Mouse (Mus musculus): Measurements from ENCODE around the gene Sbf1. TPM values are rescaled to one million over a fixed set of nuclear protein-coding genes. Genes with fewer than 3 reads are reported as not detected.

The Sbf1 gene
- polyA plus RNA-seq, 1 experiment from 2014 or later, result 27.6 TPM

- TF ChIP-seq CTCF (IDR thresholded peaks at IDR 0.05; ENCODE audit: low read depth) (no peak), EP300 (optimal IDR thresholded peaks at IDR 0.05) (no peak)
- H3K36me3 ChIP-seq (ENCODE audit: control insufficient read depth, insufficient read depth, low read length), result peaks cover 25% of the 10 kb centered on the region
- WGBS, result 96% methylated on average over 4 of the region's 4 CpGs
- H3K27me3 ChIP-seq (ENCODE audit: control insufficient read depth, insufficient read depth, low read length), result no peaks in the 10 kb centered on the region
- no peak overlapping the region for H3K9ac ChIP-seq (ENCODE audit: low read length)
- H3K4me3 ChIP-seq (ENCODE audit: low read depth, low read length), result no peak overlapping the region
- no peaks in the 10 kb centered on the region for H3K9me3 ChIP-seq (ENCODE audit: control insufficient read depth, low read length)
- H3K4me2 ChIP-seq (replicated peaks; ENCODE audit: low read depth), result no peak overlapping the region
- no peak overlapping the region for H3K27ac ChIP-seq (replicated peaks)
- DNase-seq (ENCODE audit: low spot score) (no peak), ATAC-seq (ENCODE audit: low FRiP score, low TSS enrichment) (no peak; the same call in 1 of the 2 replicates)
- no peaks in the 10 kb centered on the region for H3K4me1 ChIP-seq (replicated peaks; ENCODE audit: control insufficient read depth, insufficient read depth)
Observed at GRCm38 (mm10) chr15:89277366-89277765, 37.7 kb downstream of the Sbf1 start.

GRCm38 (mm10) chr15:89275497-89275896 is 39.6 kb downstream of the Sbf1 start:
- Histone ChIP-seq H3K4me1 (replicated peaks; ENCODE audit: control insufficient read depth, insufficient read depth) (no peaks in the 10 kb centered on the region), H3K27ac (replicated peaks) (no peak overlapping the region), H3K9me3 (ENCODE audit: control insufficient read depth, low read length) (no peaks in the 10 kb centered on the region), H3K36me3 (ENCODE audit: control insufficient read depth, insufficient read depth, low read length) (peaks cover 20% of the 10 kb centered on the region), H3K4me2 (replicated peaks; ENCODE audit: low read depth) (no peak overlapping the region), H3K27me3 (ENCODE audit: control insufficient read depth, insufficient read depth, low read length) (no peaks in the 10 kb centered on the region), H3K9ac (ENCODE audit: low read length) (no peak overlapping the region), H3K4me3 (ENCODE audit: low read depth, low read length) (no peak overlapping the region)
- no peak for ATAC-seq (ENCODE audit: low FRiP score, low TSS enrichment)
- DNase-seq (ENCODE audit: low spot score), result no peak
- TF ChIP-seq CTCF (IDR thresholded peaks at IDR 0.05; ENCODE audit: low read depth) (no peak), EP300 (optimal IDR thresholded peaks at IDR 0.05) (no peak)
- 80% methylated on average over 3 of the region's 3 CpGs for WGBS

- TF ChIP-seq EP300 (optimal IDR thresholded peaks at IDR 0.05) (no peak), CTCF (IDR thresholded peaks at IDR 0.05; ENCODE audit: low read depth) (no peak)
- no peaks in the 10 kb centered on the region for H3K4me1 ChIP-seq (replicated peaks; ENCODE audit: control insufficient read depth, insufficient read depth)
- 69% methylated on average over 5 of the region's 5 CpGs for WGBS
Observed at GRCm38 (mm10) chr15:89264485-89264884, 50.6 kb downstream of the Sbf1 start.

GRCm38 (mm10) chr15:89258997-89259396 is 56.1 kb downstream of the Sbf1 start:
- H3K36me3 ChIP-seq (ENCODE audit: control insufficient read depth, insufficient read depth, low read length), result no peaks in the 10 kb centered on the region

More at GRCm38 (mm10) chr15:89264485-89264884, 50.6 kb downstream of the Sbf1 start:
- DNase-seq (ENCODE audit: low spot score), result no peak
- Histone ChIP-seq H3K36me3 (ENCODE audit: control insufficient read depth, insufficient read depth, low read length) (peaks cover 7% of the 10 kb centered on the region), H3K9ac (ENCODE audit: low read length) (no peak overlapping the region), H3K4me3 (ENCODE audit: low read depth, low read length) (no peak overlapping the region), H3K27me3 (ENCODE audit: control insufficient read depth, insufficient read depth, low read length) (no peaks in the 10 kb centered on the region), H3K9me3 (ENCODE audit: control insufficient read depth, low read length) (no peaks in the 10 kb centered on the region), H3K27ac (replicated peaks) (no peak overlapping the region), H3K4me2 (replicated peaks; ENCODE audit: low read depth) (no peak overlapping the region)
- no peak for ATAC-seq (ENCODE audit: low FRiP score, low TSS enrichment)

GRCm38 (mm10) chr15:89255330-89255729 is 59.8 kb downstream of the Sbf1 start:
- no peak for TF ChIP-seq EP300 (optimal IDR thresholded peaks at IDR 0.05)
- TF ChIP-seq CTCF (IDR thresholded peaks at IDR 0.05; ENCODE audit: low read depth), result no peak
- no peaks in the 10 kb centered on the region for H3K9me3 ChIP-seq (ENCODE audit: control insufficient read depth, low read length)
- no peak for DNase-seq (ENCODE audit: low spot score)
- H3K36me3 ChIP-seq (ENCODE audit: control insufficient read depth, insufficient read depth, low read length), result no peaks in the 10 kb centered on the region
- no peaks in the 10 kb centered on the region for H3K4me1 ChIP-seq (replicated peaks; ENCODE audit: control insufficient read depth, insufficient read depth)
- 89% methylated on average over 4 of the region's 4 CpGs for WGBS
- no peak overlapping the region for H3K27ac ChIP-seq (replicated peaks)
- no peak overlapping the region for H3K9ac ChIP-seq (ENCODE audit: low read length)
- H3K4me2 ChIP-seq (replicated peaks; ENCODE audit: low read depth), result no peak overlapping the region
- no peaks in the 10 kb centered on the region for H3K27me3 ChIP-seq (ENCODE audit: control insufficient read depth, insufficient read depth, low read length)
- no peak overlapping the region for H3K4me3 ChIP-seq (ENCODE audit: low read depth, low read length)
- ATAC-seq (ENCODE audit: low FRiP score, low TSS enrichment), result no peak

More at GRCm38 (mm10) chr15:89258997-89259396, 56.1 kb downstream of the Sbf1 start:
- Histone ChIP-seq H3K4me2 (replicated peaks; ENCODE audit: low read depth) (no peak overlapping the region), H3K4me1 (replicated peaks; ENCODE audit: control insufficient read depth, insufficient read depth) (no peaks in the 10 kb centered on the region), H3K9ac (ENCODE audit: low read length) (no peak overlapping the region), H3K27me3 (ENCODE audit: control insufficient read depth, insufficient read depth, low read length) (no peaks in the 10 kb centered on the region), H3K9me3 (ENCODE audit: control insufficient read depth, low read length) (no peaks in the 10 kb centered on the region), H3K4me3 (ENCODE audit: low read depth, low read length) (no peak overlapping the region), H3K27ac (replicated peaks) (no peak overlapping the region)
- DNase-seq (ENCODE audit: low spot score), result no peak
- ATAC-seq (ENCODE audit: low FRiP score, low TSS enrichment), result no peak
- TF ChIP-seq EP300 (optimal IDR thresholded peaks at IDR 0.05), result no peak
- TF ChIP-seq CTCF (IDR thresholded peaks at IDR 0.05; ENCODE audit: low read depth), result no peak
- 93% methylated on average over 5 of the region's 5 CpGs for WGBS

- no peak for ATAC-seq (ENCODE audit: low FRiP score, low TSS enrichment)
- WGBS, result 83% methylated on average over 6 of the region's 6 CpGs
- no peak overlapping the region for H3K27ac ChIP-seq (replicated peaks)
Observed at GRCm38 (mm10) chr15:89249063-89249462, 66.0 kb downstream of the Sbf1 start.

More at GRCm38 (mm10) chr15:89249063-89249462, 66.0 kb downstream of the Sbf1 start:
- no peaks in the 10 kb centered on the region for H3K9me3 ChIP-seq (ENCODE audit: control insufficient read depth, low read length)
- no peaks in the 10 kb centered on the region for H3K27me3 ChIP-seq (ENCODE audit: control insufficient read depth, insufficient read depth, low read length)
- H3K4me3 ChIP-seq (ENCODE audit: low read depth, low read length), result no peak overlapping the region
- no peak for DNase-seq (ENCODE audit: low spot score)
- H3K9ac ChIP-seq (ENCODE audit: low read length), result no peak overlapping the region
- TF ChIP-seq CTCF (IDR thresholded peaks at IDR 0.05; ENCODE audit: low read depth) (no peak), EP300 (optimal IDR thresholded peaks at IDR 0.05) (no peak)
- H3K4me2 ChIP-seq (replicated peaks; ENCODE audit: low read depth), result no peak overlapping the region
- no peaks in the 10 kb centered on the region for H3K4me1 ChIP-seq (replicated peaks; ENCODE audit: control insufficient read depth, insufficient read depth)
- no peaks in the 10 kb centered on the region for H3K36me3 ChIP-seq (ENCODE audit: control insufficient read depth, insufficient read depth, low read length)
